Mouse (Mus musculus): ENCODE measurements around the gene Tssk6. TPM values are rescaled to one million over a fixed set of nuclear protein-coding genes. Genes with fewer than 3 reads are reported as not detected.
A peak's percentile ranks its signal among the peaks of the same experiment; 100 is the strongest.

Gene Tssk6
- polyA plus RNA-seq, 1 experiment from 2014 or later: 2.3 TPM

- 79% methylated on average over 2 of the region's 2 CpGs for WGBS
- Histone ChIP-seq H3K4me2 (ENCODE audit: low read depth, low read length) (no peak overlapping the region), H3K4me3 (replicated peaks; ENCODE audit: low read length) (no peak overlapping the region), H3K4me1 (ENCODE audit: control insufficient read depth, insufficient read depth, low read length) (peaks cover 14% of the 10 kb centered on the region; the same call in 1 of the 2 replicates), H3K36me3 (ENCODE audit: control insufficient read depth, insufficient read depth, low read length) (peaks cover 6% of the 10 kb centered on the region; the same call in 1 of the 2 replicates), H3K9ac (ENCODE audit: low read length) (no peak overlapping the region), H3K27me3 (ENCODE audit: control insufficient read depth, insufficient read depth, low read length) (no peaks in the 10 kb centered on the region), H3K27ac (ENCODE audit: low read length) (no peak overlapping the region), H3K9me3 (replicated peaks; ENCODE audit: control insufficient read depth, low read length) (no peaks in the 10 kb centered on the region)
- no peak for ATAC-seq (ENCODE audit: insufficient read depth, low FRiP score)
These were observed 4.3 kb downstream of the Tssk6 start for GRCm38 (mm10) chr8:69906260-69906659.

- Histone ChIP-seq H3K27me3 (ENCODE audit: control insufficient read depth, insufficient read depth, low read length) (no peaks in the 10 kb centered on the region), H3K27ac (ENCODE audit: low read length) (no peak overlapping the region), H3K4me1 (ENCODE audit: control insufficient read depth, insufficient read depth, low read length) (peaks cover 9% of the 10 kb centered on the region; the same call in 1 of the 2 replicates), H3K9me3 (replicated peaks; ENCODE audit: control insufficient read depth, low read length) (no peaks in the 10 kb centered on the region), H3K9ac (ENCODE audit: low read length) (no peak overlapping the region), H3K36me3 (ENCODE audit: control insufficient read depth, insufficient read depth, low read length) (peaks cover 11% of the 10 kb centered on the region; the same call in 1 of the 2 replicates), H3K4me3 (replicated peaks; ENCODE audit: low read length) (no peak overlapping the region), H3K4me2 (ENCODE audit: low read depth, low read length) (no peak overlapping the region)
- no peak for ATAC-seq (ENCODE audit: insufficient read depth, low FRiP score)
- 81% methylated on average over 2 of the region's 2 CpGs for WGBS
These were observed 5.1 kb downstream of the Tssk6 start for GRCm38 (mm10) chr8:69907106-69907505.

GRCm38 (mm10) chr8:69911917-69912316 is 9.9 kb downstream of the Tssk6 start:
- Histone ChIP-seq H3K36me3 (ENCODE audit: control insufficient read depth, insufficient read depth, low read length) (peaks cover 23% of the 10 kb centered on the region), H3K4me3 (replicated peaks; ENCODE audit: low read length) (no peak overlapping the region), H3K4me1 (ENCODE audit: control insufficient read depth, insufficient read depth, low read length) (no peaks in the 10 kb centered on the region), H3K27me3 (ENCODE audit: control insufficient read depth, insufficient read depth, low read length) (no peaks in the 10 kb centered on the region), H3K9me3 (replicated peaks; ENCODE audit: control insufficient read depth, low read length) (no peaks in the 10 kb centered on the region), H3K4me2 (ENCODE audit: low read depth, low read length) (no peak overlapping the region), H3K27ac (ENCODE audit: low read length) (no peak overlapping the region), H3K9ac (ENCODE audit: low read length) (no peak overlapping the region)
- WGBS: 91% methylated on average over 13 of the region's 13 CpGs
- no peak for ATAC-seq (ENCODE audit: insufficient read depth, low FRiP score)

- Histone ChIP-seq H3K4me1 (ENCODE audit: control insufficient read depth, insufficient read depth, low read length) (no peaks in the 10 kb centered on the region), H3K4me2 (ENCODE audit: low read depth, low read length) (no peak overlapping the region), H3K27ac (ENCODE audit: low read length) (no peak overlapping the region), H3K4me3 (replicated peaks; ENCODE audit: low read length) (no peak overlapping the region), H3K9me3 (replicated peaks; ENCODE audit: control insufficient read depth, low read length) (no peaks in the 10 kb centered on the region), H3K9ac (ENCODE audit: low read length) (no peak overlapping the region), H3K27me3 (ENCODE audit: control insufficient read depth, insufficient read depth, low read length) (no peaks in the 10 kb centered on the region), H3K36me3 (ENCODE audit: control insufficient read depth, insufficient read depth, low read length) (peaks cover 23% of the 10 kb centered on the region)
- 89% methylated on average over 12 of the region's 12 CpGs for WGBS
- ATAC-seq (ENCODE audit: insufficient read depth, low FRiP score): no peak
These were observed 10.6 kb downstream of the Tssk6 start for GRCm38 (mm10) chr8:69912478-69913074.

GRCm38 (mm10) chr8:69914526-69914925 is 12.5 kb downstream of the Tssk6 start:
- Histone ChIP-seq H3K4me3 (replicated peaks; ENCODE audit: low read length) (no peak overlapping the region), H3K4me2 (ENCODE audit: low read depth, low read length) (no peak overlapping the region), H3K27ac (ENCODE audit: low read length) (no peak overlapping the region), H3K4me1 (ENCODE audit: control insufficient read depth, insufficient read depth, low read length) (peaks cover 2% of the 10 kb centered on the region; the same call in 1 of the 2 replicates), H3K27me3 (ENCODE audit: control insufficient read depth, insufficient read depth, low read length) (no peaks in the 10 kb centered on the region), H3K9ac (ENCODE audit: low read length) (no peak overlapping the region), H3K9me3 (replicated peaks; ENCODE audit: control insufficient read depth, low read length) (no peaks in the 10 kb centered on the region), H3K36me3 (ENCODE audit: control insufficient read depth, insufficient read depth, low read length) (peaks cover 23% of the 10 kb centered on the region)
- no peak for ATAC-seq (ENCODE audit: insufficient read depth, low FRiP score)
- WGBS: 84% methylated on average over 4 of the region's 4 CpGs

GRCm38 (mm10) chr8:69915748-69916147 is 13.8 kb downstream of the Tssk6 start:
- peaks cover 22% of the 10 kb centered on the region for H3K36me3 ChIP-seq (ENCODE audit: control insufficient read depth, insufficient read depth, low read length)
- H3K4me3 ChIP-seq (replicated peaks; ENCODE audit: low read length): no peak overlapping the region
- H3K9me3 ChIP-seq (replicated peaks; ENCODE audit: control insufficient read depth, low read length): no peaks in the 10 kb centered on the region
- WGBS: 44% methylated on average over 5 of the region's 5 CpGs
- H3K27me3 ChIP-seq (ENCODE audit: control insufficient read depth, insufficient read depth, low read length): no peaks in the 10 kb centered on the region
- ATAC-seq (ENCODE audit: insufficient read depth, low FRiP score): no peak
- peaks cover 7% of the 10 kb centered on the region for H3K4me1 ChIP-seq (ENCODE audit: control insufficient read depth, insufficient read depth, low read length)
- no peak overlapping the region for H3K9ac ChIP-seq (ENCODE audit: low read length)
- H3K4me2 ChIP-seq (ENCODE audit: low read depth, low read length): no peak overlapping the region
- no peak overlapping the region for H3K27ac ChIP-seq (ENCODE audit: low read length)

- Histone ChIP-seq H3K9me3 (replicated peaks; ENCODE audit: control insufficient read depth, low read length) (no peaks in the 10 kb centered on the region), H3K27ac (ENCODE audit: low read length) (no peak overlapping the region), H3K27me3 (ENCODE audit: control insufficient read depth, insufficient read depth, low read length) (no peaks in the 10 kb centered on the region), H3K4me1 (ENCODE audit: control insufficient read depth, insufficient read depth, low read length) (peaks cover 7% of the 10 kb centered on the region), H3K4me2 (ENCODE audit: low read depth, low read length) (no peak overlapping the region), H3K9ac (ENCODE audit: low read length) (no peak overlapping the region), H3K4me3 (replicated peaks; ENCODE audit: low read length) (no peak overlapping the region), H3K36me3 (ENCODE audit: control insufficient read depth, insufficient read depth, low read length) (peaks cover 6% of the 10 kb centered on the region; the same call in 1 of the 2 replicates)
- ATAC-seq (ENCODE audit: insufficient read depth, low FRiP score): 0 out of 2 replicates have a peak, but pooled peaks have one; percentile 14
These were observed 16.5 kb downstream of the Tssk6 start for GRCm38 (mm10) chr8:69918506-69918905.

- peak; percentile 57 for ATAC-seq (ENCODE audit: insufficient read depth, low FRiP score)
- Histone ChIP-seq H3K36me3 (ENCODE audit: control insufficient read depth, insufficient read depth, low read length) (peaks cover 3% of the 10 kb centered on the region; the same call in 1 of the 2 replicates), H3K27ac (ENCODE audit: low read length) (peak overlapping the region; percentile 48; the same call in 1 of the 2 replicates), H3K9me3 (replicated peaks; ENCODE audit: control insufficient read depth, low read length) (no peaks in the 10 kb centered on the region), H3K4me3 (replicated peaks; ENCODE audit: low read length) (no peak overlapping the region), H3K27me3 (ENCODE audit: control insufficient read depth, insufficient read depth, low read length) (no peaks in the 10 kb centered on the region), H3K4me2 (ENCODE audit: low read depth, low read length) (no peak overlapping the region), H3K9ac (ENCODE audit: low read length) (no peak overlapping the region), H3K4me1 (ENCODE audit: control insufficient read depth, insufficient read depth, low read length) (peaks cover 7% of the 10 kb centered on the region)
- WGBS: 44% methylated on average over 1 of the region's 1 CpGs
These were observed 17.0 kb downstream of the Tssk6 start for GRCm38 (mm10) chr8:69919010-69919409.

GRCm38 (mm10) chr8:69919876-69920662 is 18.1 kb downstream of the Tssk6 start:
- Histone ChIP-seq H3K4me1 (ENCODE audit: control insufficient read depth, insufficient read depth, low read length) (peaks cover 7% of the 10 kb centered on the region), H3K9ac (ENCODE audit: low read length) (0 out of 2 replicates have a peak overlapping the region, but pooled peaks have one; percentile 15), H3K9me3 (replicated peaks; ENCODE audit: control insufficient read depth, low read length) (no peaks in the 10 kb centered on the region), H3K4me3 (replicated peaks; ENCODE audit: low read length) (no peak overlapping the region), H3K4me2 (ENCODE audit: low read depth, low read length) (no peak overlapping the region), H3K36me3 (ENCODE audit: control insufficient read depth, insufficient read depth, low read length) (0 out of 2 replicates have a peak, but pooled peaks cover 3% of the 10 kb centered on the region), H3K27ac (ENCODE audit: low read length) (peak overlapping the region; percentile 36; the same call in 1 of the 2 replicates), H3K27me3 (ENCODE audit: control insufficient read depth, insufficient read depth, low read length) (no peaks in the 10 kb centered on the region)
- WGBS: 33% methylated on average over 11 of the region's 11 CpGs
- ATAC-seq (ENCODE audit: insufficient read depth, low FRiP score): peak; percentile 37; the same call in 1 of the 2 replicates

All from stomach, embryonic 16.5 days (tissue).